ENCODE assay signal across 19 mouse cellular contexts in genomic region chr7:137766721-137767120, GRCm38 (mm10).
"Had no signal": no experiment of that assay in that cellular context is flagged by ENCODE, and none has a peak within 500 bp of the region (broad histone marks: within the 10 kb centered on the region; RNA-seq: fewer than 3 reads in every experiment).

No protein-coding gene starts in this region.

- H3K36me3 ChIP-seq: limb, embryonic 12.5 days; liver, embryonic 12.5 days; liver, embryonic 15.5 days; lung, embryonic 15.5 days; midbrain, embryonic 10.5 days; midbrain, embryonic 13.5 days had no signal

- H3K27me3 ChIP-seq: limb, embryonic 12.5 days; liver, embryonic 12.5 days; liver, embryonic 15.5 days; lung, embryonic 15.5 days; megakaryocyte, embryonic 14.5 days; midbrain, embryonic 13.5 days had no signal

- DNase-seq: kidney, adult 9 months; kidney, postnatal 10 days; kidney, postnatal 36 days; layer of hippocampus, postnatal 36 days; liver; lung, adult 18-20 months; lung, postnatal 10 days; lung, postnatal 36 days; thymus, adult 18-20 months; thymus, postnatal 36 days had no signal

- H3K9me3 ChIP-seq: limb, embryonic 12.5 days; liver, embryonic 12.5 days; liver, embryonic 15.5 days; lung, embryonic 15.5 days; megakaryocyte, embryonic 14.5 days; midbrain, embryonic 10.5 days had no signal

- H3K4me3 ChIP-seq: left cerebral cortex, adult 2 months; limb, embryonic 12.5 days; liver, embryonic 12.5 days; liver, embryonic 15.5 days; lung, embryonic 15.5 days; megakaryocyte, embryonic 14.5 days; midbrain, embryonic 10.5 days; midbrain, embryonic 13.5 days had no signal

- H3K27ac ChIP-seq: left cerebral cortex, adult 2 months; limb, embryonic 12.5 days; liver, embryonic 12.5 days; liver, embryonic 15.5 days; lung, embryonic 15.5 days; midbrain, embryonic 10.5 days; midbrain, embryonic 13.5 days had no signal

- H3K4me2 ChIP-seq: limb, embryonic 12.5 days; liver, embryonic 12.5 days; liver, embryonic 15.5 days; lung, embryonic 15.5 days; midbrain, embryonic 13.5 days had no signal

- ATAC-seq: liver, embryonic 12.5 days; midbrain, embryonic 13.5 days; midbrain, embryonic 16.5 days had no signal

- H3K4me1 ChIP-seq: liver, embryonic 12.5 days; liver, embryonic 15.5 days; megakaryocyte, embryonic 14.5 days; midbrain, embryonic 10.5 days; midbrain, embryonic 13.5 days had no signal

- H3K9ac ChIP-seq: limb, embryonic 12.5 days; liver, embryonic 12.5 days; liver, embryonic 15.5 days; lung, embryonic 15.5 days; midbrain, embryonic 13.5 days had no signal
